Mouse (Mus musculus): ENCODE results near the gene Hao2.

DNA sequence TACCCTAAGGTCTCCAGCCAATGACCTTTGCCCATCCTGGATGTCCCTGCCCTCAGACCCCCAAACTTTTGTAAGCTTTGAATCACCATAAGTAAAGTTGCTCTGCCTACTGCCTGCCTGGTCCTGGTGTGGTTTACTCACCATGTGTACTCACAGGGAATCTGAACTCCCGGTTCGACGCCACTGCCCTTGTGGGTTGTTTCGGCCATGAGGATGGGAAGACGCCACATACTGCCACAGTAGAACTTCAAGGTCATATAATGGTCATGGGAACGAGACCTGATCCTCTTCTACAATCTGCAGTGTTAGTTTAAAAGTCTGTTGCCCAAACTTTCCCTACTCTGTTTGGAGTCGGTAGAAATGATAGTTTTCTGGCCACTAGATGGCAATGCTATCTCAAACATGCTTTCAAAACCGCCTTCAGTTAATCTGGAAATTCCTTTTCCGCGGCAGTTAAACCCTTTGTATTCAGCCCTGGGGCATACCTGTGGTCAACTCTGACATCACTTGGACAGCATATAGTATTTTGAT, 2.1 kb upstream of the Hao2 start:
- TF ChIP-seq MYOG (IDR thresholded peaks at IDR 0.05; ENCODE audit: control insufficient read depth, extremely low read depth, insufficient read length) (no peak), CTCF (IDR thresholded peaks at IDR 0.05; ENCODE audit: control insufficient read depth, insufficient read depth, insufficient read length) (no peak), MAX (IDR thresholded peaks at IDR 0.05) (no peak)
